Mouse (Mus musculus) spleen, adult 18-20 months (tissue): ENCODE data around the gene Dis3.
A peak's percentile ranks its signal among the peaks of the same experiment; 100 is the strongest.

Source experiments
- DNase-seq, 2 experiments: peaks; one replicate each; pipeline ENCODE4 v3.0.0; 2022; ENCODE audit warnings: mixed read lengths in 2 of 2

Dis3 gene

DNA sequence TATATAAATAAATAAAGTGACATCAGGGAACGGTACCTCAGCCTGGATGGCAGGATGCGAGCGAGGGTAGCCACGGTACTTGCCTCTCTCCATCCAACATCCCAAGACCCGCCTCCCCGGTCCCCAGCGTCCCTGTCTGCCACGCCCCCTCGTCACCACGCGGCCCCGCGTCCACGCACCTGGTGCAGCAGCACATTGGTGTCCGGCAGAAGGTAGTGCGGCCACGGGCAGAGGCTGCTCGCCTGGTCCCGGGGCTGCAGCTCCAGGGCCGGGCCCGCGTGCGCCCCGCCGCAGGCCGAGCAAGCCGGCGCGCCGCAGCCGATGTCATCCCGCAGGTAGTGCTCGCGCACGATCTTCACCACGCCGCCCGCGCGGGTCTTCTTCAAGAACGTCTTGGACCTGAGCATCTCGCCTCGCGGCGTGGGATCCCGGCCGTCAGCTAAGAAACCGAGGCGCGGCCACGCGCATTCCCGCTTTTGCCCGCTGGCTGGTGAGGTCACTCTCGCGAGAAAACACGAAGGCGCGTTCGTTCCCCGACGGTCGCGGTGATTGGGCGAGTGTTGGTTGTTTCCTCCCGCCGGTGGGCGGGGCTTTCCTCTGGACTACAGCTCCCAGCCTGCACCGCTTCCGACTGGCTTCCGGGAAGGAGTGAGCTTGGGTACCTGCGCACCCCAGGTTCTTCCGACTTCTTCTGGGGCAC is at the start of gene Dis3, which contains the start of gene Pibf1:
Dis3 (minus strand) TSS at position 504 of the 700 bp plus-strand sequence.
Pibf1 (plus strand) TSS at position 158 of the 700 bp plus-strand sequence.
- peak; percentile 97 to 99 for DNase-seq

DNA sequence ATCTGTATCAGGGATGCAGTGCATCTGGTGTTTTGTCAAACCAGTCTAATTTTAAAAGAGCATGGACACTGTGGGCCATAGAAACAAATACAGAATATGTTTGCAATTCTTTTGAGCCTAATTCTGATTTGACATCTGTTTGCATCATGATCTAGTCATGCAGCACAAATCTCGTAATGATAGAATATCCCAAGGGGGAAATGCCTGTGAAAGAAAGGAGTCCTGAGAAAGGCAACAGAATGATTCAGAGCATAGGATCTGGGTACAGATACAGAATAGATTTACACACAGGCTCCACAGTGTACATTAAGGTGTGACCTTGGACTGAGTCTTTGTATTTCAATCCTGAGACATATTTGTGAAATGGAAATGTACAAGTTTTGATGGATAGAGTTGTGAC is 47.3 kb upstream of the Dis3 start:
- DNase-seq = no peak

DNA sequence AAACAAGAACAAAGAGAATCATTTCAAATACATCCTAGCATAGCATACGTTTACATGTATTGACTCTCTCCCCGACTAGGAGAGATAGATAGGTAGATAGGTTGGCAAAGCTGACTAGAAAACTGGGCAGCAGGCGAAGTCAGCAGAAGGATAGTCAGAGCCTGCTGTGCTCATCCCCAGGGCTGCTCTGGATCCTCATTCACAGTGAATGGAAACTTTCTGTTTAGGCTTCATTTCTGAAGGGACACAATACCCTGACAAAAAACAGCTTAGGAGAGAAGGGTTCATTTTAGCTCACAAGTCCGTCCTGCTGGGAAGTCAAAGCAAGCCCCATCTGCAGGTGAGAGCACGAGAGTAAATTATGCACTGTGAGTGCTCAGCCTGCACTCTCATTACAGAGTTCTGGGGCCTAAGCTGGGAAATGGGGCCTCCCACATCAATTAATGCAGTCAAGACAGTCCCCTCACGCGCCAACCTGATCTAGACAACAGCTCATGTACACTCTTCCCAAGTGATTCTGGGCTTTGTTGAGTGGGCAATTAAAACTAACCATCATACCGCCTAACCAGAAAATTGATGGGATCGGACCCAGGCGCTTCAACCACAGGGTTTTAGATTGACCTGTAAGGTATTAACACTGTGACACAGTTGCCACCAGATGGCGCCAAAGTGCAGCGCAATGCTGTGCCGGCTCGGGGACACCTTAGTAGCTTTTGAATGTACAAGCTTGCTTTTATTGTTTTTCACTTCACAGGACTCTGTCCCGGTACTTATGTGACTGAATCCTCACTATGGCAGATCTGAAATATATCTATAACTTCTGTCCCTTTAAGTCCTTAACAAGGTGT is 42.4 kb upstream of the Dis3 start:
- peak; percentile 46 to 77 for DNase-seq

DNA sequence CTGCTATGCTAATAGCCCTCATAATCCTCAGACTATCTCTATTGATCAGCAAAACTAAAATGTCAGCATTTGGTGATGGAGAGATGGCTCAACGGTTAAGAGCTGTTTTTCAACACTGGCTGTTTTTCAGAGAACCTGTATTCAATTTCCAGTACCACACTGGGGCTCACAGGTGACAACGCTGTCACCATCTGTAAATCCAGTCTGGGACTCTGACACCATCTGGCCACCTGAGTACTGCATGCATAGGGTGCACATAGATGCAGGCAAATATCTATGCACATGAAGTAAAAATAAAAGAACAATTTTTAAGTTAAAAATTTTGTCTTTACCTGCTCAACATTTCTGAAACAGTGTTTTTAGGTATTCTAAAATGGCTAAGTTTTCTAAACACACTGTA is 40.5 kb upstream of the Dis3 start:
- DNase-seq = no peak

DNA sequence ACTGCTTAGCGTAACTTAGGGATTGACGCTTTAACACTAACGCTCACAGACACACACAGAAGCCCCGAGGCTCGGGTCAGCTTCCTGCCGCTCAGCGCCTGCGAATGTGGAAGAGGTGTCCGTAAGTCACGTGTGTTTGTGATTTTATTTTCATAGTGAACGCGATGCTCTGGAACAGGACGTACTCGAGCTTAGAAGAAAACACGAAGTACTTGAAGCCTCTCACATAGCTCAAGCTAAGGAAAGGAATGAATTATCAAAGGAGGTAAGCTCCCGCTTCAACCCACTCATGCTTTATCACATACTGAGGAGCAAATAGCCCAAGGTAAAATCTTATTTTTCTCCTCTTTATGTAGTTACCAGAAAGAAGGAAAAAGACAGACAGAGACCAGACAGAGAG is 36.7 kb upstream of the Dis3 start:
- DNase-seq = no peak

DNA sequence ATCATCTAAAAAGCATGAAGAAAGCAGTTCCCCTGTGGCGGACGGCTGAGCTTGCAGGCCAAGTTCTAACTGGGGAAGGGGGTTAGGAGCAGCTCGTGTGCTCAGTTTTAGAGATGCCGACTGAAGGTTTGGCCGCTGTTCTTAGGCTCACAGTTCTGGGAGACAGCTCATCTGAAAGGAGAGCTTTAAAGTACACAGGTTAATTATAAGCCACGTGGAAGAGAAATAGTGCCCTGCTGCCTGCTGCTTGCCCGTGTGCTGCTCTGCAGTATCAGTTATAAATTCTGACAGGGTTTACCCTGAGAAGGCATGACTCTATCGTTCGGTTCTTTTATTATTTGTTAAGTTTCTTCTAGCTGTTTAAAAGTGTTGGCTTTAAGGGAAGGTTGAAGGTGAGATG is 36.2 kb upstream of the Dis3 start:
- DNase-seq = no peak

DNA sequence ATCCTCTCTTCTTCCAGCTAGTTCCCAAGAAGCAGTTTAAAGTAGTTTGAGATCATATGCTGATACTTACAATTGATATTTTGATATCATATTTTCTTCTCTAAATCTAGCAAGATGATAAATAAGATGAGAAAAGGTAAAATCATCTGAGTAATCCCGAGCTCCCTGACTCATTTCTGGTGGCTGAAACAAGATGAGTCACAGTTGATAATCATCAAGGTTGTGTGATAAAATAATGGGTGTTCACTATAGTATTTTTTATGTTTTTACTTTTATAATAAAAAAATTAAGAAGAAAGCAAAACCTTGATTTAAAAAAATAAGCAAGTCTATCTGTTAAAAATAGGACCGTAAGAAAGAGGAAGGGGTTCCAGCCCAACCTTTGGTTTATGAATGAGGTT is 34.5 kb upstream of the Dis3 start:
- no peak for DNase-seq

DNA sequence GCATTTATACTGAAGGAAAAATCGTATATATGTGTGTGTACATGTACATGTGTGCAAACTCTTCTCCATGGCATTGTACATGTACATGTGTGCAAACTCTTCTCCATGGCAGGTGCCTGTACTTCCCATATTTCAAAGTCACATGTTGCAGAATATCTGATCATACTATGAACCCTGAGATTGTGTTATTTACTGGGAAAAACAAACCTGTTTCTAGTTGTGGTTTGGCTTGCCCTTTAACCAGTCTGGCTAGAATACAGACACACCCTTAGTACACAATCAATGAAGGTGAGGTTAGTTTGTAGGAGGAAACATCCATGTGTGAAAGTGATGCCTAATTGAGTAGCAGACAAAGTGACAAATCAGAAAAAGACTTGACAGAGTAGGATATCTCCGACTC is 29.5 kb upstream of the Dis3 start:
- no peak for DNase-seq

DNA sequence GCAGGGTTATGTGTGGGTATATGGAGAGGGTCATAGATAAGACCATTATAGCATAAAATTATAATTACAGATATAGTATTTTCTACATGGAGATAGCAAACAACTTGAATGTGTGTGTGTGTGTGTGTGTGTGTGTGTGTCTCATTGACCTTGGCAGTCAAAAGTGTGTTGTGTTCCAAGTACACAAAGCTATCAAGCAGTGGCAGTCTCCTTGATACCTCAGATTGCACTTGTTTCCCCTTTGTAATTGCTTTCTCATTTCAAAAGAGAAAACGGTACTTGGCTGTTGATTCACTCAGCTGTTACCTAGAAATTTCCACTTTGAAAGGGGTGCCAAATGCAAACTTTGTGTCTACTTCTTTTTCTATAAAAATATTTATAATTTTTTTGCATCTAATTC is 27.9 kb upstream of the Dis3 start:
- no peak for DNase-seq

DNA sequence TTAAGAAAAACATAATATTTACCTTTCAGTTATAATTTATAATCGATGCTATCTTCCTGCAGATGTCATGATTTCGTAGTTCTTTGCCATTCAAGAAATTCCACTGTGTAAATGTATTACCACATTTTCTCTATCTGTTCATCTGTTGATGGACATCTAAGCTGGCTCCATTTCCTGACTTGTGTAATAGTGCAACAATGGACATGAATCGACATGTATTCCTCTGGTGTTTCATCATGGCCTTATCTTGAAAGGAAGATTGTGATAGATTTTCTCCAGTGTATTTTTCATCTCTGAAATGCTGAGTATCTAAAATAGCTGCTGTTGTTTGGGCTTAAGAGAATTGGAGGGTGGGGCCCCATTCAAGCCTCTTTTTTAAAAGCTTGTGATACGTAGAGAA is 27.1 kb upstream of the Dis3 start:
- no peak for DNase-seq

DNA sequence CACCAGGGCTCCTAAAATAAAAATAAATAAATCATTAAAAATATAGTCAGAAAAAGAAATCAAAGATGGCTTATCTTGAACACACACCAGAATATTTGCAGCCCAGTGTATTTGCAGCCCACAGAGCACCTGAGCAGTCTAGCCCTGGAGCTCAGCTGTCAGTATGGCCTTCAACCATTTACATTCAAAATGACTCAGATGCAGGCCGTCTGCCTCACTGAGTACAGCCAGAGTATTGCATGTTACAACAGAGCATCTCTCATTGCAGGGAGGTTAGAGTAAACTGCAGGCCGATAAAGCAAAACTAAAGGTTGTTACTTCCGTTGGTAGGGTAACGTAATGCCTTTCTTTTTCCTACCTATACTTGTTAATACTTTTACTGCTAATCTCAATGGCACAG is 24.5 kb upstream of the Dis3 start:
- no peak for DNase-seq

DNA sequence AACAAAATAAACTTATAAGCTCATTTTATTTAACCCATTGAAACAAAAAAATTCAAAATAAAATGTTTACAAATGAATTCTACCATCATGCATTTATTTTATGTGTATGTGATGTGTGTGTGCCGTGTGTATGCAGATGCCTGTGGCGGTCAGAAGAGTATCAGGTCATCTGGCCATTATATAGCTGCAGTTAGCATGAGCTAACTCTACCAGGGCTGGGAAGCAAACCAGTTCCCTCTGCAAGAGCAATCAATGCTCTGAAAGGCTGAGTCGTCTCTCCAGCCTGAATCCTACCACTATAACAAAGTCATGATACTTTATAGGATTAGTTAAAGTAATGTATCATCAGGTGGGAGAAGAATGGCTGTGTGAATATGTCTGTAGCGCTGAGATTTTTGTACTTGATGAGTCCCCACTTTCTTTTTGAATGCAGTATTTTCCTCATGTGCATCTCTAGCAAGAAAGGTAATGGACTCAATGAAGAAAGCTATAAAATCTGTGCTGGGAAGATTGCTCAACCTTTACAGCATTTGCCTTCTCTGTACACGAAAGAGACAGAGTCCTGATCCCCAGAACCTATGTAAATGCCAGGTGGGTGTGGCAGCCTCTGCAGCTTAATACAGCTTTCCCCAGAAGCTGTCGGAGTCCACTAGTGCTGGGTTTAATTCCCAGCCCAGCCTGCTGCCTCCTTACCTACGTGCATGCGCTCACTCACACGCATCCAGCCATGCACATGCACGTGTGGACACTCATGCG is 22.2 kb upstream of the Dis3 start:
- no peak for DNase-seq

DNA sequence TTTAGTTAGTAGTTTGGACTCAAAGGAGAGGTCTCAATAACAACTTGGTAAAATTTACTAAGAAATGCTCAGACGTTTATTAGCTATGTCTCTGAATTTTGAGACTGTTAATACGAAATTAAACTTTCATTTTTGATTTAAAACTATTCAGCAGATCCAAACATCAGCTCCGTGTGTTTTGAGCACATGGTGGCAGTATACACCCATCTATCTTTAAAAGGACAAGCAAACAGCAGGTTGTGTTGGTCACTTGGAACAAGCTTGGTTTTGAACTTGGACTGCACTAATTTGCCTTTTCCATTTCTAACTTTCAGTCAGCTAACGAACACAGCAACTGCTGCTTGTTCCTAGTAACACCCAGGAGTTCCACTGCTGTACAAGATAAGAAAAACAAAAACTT is 18.0 kb upstream of the Dis3 start:
- no peak for DNase-seq

DNA sequence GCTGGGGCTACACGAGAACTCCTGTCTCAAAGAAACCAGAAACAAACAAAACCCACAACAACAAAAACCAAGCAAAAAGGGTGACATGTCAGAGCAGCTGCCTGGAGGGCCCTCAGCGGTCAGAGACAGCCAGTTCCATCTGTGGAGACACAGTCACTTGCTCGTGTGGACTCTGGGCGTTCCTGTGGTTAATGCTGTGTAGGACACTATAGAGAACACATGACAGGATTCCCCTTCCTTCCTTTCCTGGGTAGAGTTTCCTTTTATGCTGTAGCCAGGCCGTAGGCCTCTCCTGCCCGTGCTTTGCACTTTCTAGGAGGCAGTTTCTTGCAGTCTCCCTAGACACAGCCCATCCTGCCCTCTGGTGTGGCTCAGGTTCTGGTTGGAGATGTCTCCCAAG is 9.2 kb upstream of the Dis3 start:
- DNase-seq = no peak

DNA sequence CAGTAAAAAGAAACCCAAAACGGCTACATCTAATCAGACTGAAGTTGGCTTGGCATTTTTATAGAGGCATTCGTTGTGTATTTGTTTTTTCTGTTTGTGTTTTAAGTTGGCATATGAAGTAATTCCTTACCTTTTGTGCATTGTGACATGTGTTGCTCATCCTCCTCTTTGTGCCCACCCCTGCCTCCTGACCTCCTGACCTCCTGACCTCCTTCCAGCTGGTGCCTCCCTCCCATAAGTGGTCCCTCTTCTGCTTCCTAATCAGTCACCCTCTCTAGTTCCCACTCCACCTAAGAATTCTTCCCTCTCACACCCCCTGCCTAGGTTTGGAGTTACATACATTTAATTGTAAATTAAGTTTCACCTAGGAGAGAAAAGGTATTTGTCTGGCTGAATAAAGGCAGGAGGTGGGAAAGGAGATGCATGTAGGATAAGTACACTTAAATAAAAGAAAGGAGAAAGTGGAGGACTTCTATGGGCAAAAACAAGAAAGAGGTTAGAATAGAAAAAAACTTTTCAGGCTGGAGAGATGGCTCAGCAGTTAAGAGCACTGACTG is 8.1 kb upstream of the Dis3 start:
- no peak for DNase-seq

DNA sequence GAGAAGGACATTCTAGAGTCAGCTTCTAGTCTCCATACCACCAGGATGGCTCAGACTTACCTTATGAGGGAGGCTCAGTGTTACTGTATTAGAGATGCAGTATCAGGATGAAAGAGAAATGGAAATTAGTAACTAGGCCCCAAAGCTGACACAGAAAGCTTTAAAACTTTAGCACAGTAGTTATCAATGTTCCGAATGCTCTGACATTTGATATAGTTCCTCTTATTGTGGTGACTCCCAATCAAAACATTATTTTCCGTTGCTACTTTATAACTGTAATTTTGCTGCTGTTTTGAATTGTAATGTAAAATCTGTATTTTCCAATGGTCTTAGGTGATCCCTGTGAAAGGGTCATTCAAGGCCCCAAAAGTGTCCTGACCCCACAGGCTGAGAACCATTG is 7.1 kb upstream of the Dis3 start:
- DNase-seq = no peak

DNA sequence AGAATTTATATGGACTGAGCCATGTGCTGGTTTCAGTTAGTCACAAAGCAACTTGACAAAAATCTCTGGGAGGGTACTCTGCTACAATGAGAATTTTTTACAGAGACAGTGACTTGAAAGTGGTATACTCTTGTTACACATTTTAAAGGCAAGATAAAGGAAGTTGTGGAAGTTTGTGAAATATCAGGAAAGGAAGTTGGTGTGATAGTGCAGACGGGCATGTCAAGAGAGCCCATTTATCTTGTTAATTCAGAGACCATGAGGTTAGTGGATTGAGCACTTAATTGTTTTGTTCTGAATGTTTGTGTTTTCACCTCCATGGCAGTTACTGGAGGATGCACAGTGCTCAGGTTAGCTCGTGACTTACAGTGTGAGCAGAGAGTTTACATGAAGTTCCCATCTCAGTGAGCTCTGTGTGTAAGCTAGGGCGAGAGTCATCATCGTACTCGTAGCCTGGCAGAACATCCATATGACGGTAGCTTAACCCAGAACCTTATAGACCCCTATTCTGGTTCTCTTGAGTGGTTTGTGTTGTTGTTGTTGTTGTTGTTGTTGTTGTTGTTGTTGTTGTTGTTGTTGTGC is 5.1 kb upstream of the Dis3 start:
- DNase-seq = no peak

DNA sequence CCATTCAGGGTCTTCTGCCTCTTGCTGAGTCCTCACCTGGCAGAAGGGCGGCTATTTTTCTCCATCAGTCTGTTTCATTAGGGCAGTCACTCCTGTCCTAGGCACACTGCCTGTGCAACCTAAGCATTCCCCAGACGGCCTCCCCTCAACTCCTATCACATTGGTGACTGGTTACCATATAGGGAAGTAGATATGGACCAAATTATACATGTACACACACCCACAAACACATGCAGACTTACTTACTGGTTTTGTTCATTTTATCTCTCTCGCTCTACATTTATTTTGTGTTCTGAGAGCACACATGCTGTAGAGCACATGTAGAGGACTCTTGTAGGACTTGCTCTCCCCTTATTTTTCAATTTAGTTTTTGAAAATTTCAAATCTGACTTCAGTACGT is 3.5 kb upstream of the Dis3 start:
- DNase-seq = no peak

DNA sequence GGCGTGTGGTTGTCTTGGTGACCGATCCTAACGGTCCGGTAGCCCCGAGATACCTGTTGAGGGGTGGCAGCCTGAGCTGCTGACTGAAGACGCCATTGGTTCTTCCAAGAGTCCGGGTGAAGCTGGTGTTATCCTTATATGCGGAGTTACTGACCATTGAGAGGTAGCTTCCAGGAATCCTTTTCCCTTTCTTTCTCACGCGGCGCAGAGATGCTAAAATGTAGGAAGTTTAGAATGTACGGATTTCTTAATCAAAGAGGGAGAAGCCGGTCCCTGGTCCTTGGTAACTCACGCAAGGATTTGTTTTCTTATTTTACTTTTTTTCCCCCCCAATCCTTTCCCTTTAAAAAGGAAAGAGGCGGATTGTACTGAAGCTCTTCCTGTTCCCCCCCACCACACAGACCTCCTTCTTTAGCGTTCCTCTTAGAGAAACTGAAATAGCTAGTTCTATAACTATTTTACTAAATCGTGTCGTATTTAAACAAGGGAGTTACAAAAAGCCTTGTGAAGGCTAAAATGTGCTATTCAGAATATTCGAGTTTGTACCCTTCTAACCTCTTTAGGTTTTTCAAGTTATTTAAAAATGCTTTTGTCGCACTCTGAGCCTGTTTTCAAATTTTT is 507 bp upstream of the Dis3 start:
- DNase-seq = no peak

DNA sequence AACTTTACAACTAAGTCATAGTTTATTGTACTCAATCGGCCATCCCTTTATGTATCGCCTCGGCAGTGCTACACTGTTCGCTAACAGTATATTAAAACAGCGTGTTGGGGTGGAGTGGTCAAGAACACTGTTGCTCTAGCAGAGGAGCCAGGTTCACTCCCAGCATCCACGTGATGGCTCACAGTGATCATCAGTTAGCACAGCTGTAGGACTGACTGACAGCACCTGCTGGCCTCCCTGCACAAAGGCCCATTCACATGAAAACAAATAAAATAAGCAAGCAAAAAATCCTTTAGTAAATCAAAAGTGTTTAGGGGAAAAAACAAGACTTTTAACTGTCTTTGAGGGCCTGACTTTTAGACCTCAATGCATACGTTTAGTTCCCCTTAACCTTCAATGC is 10.6 kb downstream of the Dis3 start:
- no peak for DNase-seq

DNA sequence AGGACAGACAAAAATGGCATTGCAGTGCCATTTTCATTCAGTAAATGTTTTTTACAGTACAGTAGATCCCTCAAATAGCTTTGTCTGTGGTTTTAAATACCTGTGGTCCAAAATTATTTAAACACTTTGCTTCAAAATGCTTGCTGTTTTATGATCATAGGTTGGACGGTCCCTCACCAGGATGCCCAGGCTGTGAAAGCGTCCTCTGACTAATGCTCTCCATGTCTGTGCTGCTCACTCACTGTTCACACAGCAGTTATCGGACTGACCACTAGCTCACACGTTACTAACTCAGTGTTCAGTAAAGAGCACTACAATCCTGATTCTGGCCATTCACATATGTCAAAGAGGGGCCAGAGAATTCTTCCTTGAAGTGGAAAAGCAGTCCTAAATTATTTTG is 28.4 kb downstream of the Dis3 start:
- no peak for DNase-seq

DNA sequence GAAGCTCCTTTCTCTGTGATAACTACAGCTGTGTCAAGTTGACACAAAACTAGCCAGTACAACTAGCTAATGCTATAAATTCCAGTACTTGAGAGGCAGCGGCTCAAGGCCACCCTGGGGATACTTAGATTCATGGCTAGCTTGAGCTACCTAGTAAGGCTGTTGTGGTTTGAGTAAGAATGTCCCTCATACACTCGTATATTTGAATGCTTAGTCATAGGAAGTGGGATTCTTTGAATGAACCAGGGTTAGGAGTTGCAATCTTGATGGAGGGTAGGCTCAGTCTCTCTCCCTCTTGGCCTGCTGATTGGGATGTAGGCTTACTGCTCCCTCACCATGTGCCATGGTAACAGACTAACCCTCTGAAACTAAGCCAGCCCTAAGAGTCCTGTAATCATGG is 36.5 kb downstream of the Dis3 start:
- no peak for DNase-seq

DNA sequence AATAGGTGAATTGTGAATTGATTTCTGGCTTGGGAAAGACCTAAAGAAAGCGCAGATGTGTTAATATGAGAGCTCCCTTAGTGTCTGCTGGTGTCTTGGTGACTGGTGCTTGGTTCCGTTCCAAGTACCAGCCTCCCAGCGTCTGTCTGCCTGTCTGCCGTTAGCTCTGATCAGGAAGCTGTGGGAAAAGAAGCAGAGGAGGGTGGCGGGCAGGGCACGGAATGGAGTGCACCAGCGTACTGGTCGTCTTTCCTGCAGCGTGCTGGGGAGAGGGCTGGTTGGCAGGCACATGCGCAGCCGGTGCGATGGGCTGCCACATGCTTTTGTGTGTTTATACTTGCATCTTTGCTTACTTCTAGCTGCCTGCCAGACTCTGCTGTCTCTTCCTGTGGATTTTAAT is 39.0 kb downstream of the Dis3 start:
- no peak for DNase-seq
